13 mouse cellular contexts compared by ENCODE assay signal in genomic region chr6:113065186-113065585, GRCm38 (mm10).
"Had no signal": no experiment of that assay in that cellular context is flagged by ENCODE, and none has a peak within 500 bp of the region (broad histone marks: within the 10 kb centered on the region; RNA-seq: fewer than 3 reads in every experiment).

No protein-coding gene starts in this region.

- H3K9me3 ChIP-seq: intestine, embryonic 15.5 days; limb, embryonic 12.5 days; limb, embryonic 15.5 days; liver, embryonic 13.5 days had no signal

- DNase-seq: kidney, postnatal 14 days; kidney, postnatal 4 days; left cerebral cortex, postnatal 4 days; liver, embryonic 13.5 days; lung, adult 2 months; lung, postnatal 14 days; lung, postnatal 4 days; midbrain, embryonic 14.5 days; thymus, postnatal 25 days had no signal

- H3K4me3 ChIP-seq: intestine, embryonic 15.5 days; limb, embryonic 12.5 days; limb, embryonic 15.5 days; liver, embryonic 13.5 days had no signal

- H3K4me1 ChIP-seq: intestine, embryonic 15.5 days; limb, embryonic 12.5 days; limb, embryonic 15.5 days had no signal

- H3K27ac ChIP-seq: intestine, embryonic 15.5 days; limb, embryonic 12.5 days; limb, embryonic 15.5 days; liver, embryonic 13.5 days had no signal

- H3K27me3 ChIP-seq: intestine, embryonic 15.5 days; limb, embryonic 12.5 days; limb, embryonic 15.5 days; liver, embryonic 13.5 days had no signal

- H3K4me2 ChIP-seq: intestine, embryonic 15.5 days; limb, embryonic 12.5 days; limb, embryonic 15.5 days; liver, embryonic 13.5 days; midbrain, embryonic 11.5 days had no signal

- H3K9ac ChIP-seq: intestine, embryonic 15.5 days; limb, embryonic 12.5 days; limb, embryonic 15.5 days; liver, embryonic 13.5 days had no signal

- ATAC-seq: intestine, embryonic 15.5 days had no signal
